Mouse (Mus musculus) MEL (cell line): ENCODE results near the gene Auts2. TPM values are rescaled to one million over a fixed set of nuclear protein-coding genes. Genes with fewer than 3 reads are reported as not detected.

Source experiments
- DNase-seq: peaks from one replicate; pipeline ENCODE4 v3.0.0; 2011; ENCODE audit warnings: low read depth, low spot score
- H3K27ac ChIP-seq: 2 replicates; pipeline ENCODE4 v1.5.1; 2012; ENCODE audit warnings: low read depth, mild to moderate bottlenecking, control low read depth, low read length, moderate library complexity; ENCODE audit not compliant: control insufficient read depth
- H3K27me3 ChIP-seq, 2 experiments: fragments of 150-350 bp in 1 of 2; sonication (generic) in 1 of 2; 2 replicates each; pipeline ENCODE4 v1.6.1; 2012; ENCODE audit warnings: low read length in 2 of 2, mild to moderate bottlenecking in 2 of 2, improper control_type of control experiment in 1 of 2, moderate library complexity in 1 of 2; ENCODE audit not compliant: insufficient read depth in 2 of 2, control insufficient read depth in 1 of 2
- H3K36me3 ChIP-seq, 2 experiments: 2 replicates each; pipeline ENCODE4 v1.6.1; 2012 to 2014; ENCODE audit warnings: low read length in 2 of 2, improper control_type of control experiment in 1 of 2, inconsistent platforms in 1 of 2, mild to moderate bottlenecking in 1 of 2; ENCODE audit not compliant: insufficient read depth in 2 of 2, control insufficient read depth in 1 of 2
- H3K4me1 ChIP-seq, 2 experiments: fragments of 150-350 bp in 1 of 2; sonication (generic) in 1 of 2; 2 replicates each; pipeline ENCODE4 v1.6.1; 2012; ENCODE audit warnings: low read length in 2 of 2, improper control_type of control experiment in 1 of 2, mild to moderate bottlenecking in 1 of 2; ENCODE audit not compliant: insufficient read depth in 2 of 2, control insufficient read depth in 1 of 2
- H3K4me3 ChIP-seq, 2 experiments: fragments of 150-350 bp in 1 of 2; sonication (generic) in 1 of 2; 2 replicates each; pipeline ENCODE4 v1.5.1; 2012; ENCODE audit warnings: low read depth in 2 of 2, low read length in 2 of 2, mild to moderate bottlenecking in 2 of 2, moderate library complexity in 2 of 2, control low read depth in 1 of 2, improper control_type of control experiment in 1 of 2; ENCODE audit not compliant: control insufficient read depth in 1 of 2, insufficient read depth in 1 of 2
- H3K79me2 ChIP-seq: 2 replicates; pipeline ENCODE4 v1.6.1; 2012; ENCODE audit warnings: mild to moderate bottlenecking, low read length, moderate library complexity; ENCODE audit not compliant: control insufficient read depth, poor library complexity, insufficient read depth
- H3K9ac ChIP-seq: 2 replicates; pipeline ENCODE4 v1.6.1; 2012; ENCODE audit warnings: low read depth, mild to moderate bottlenecking, control low read depth, low read length, moderate library complexity; ENCODE audit not compliant: control insufficient read depth, poor library complexity, severe bottlenecking
- H3K9me3 ChIP-seq: fragments of 150-350 bp; sonication (generic); replicated peaks from 2 replicates; pipeline ENCODE4 v1.6.1; 2012; ENCODE audit warnings: mild to moderate bottlenecking, low read length, improper control_type of control experiment, moderate library complexity; ENCODE audit not compliant: insufficient read depth
- BHLHE40 ChIP-seq: IDR thresholded peaks from 2 replicates; pipeline ENCODE4 v1.6.1; 2012; ENCODE audit warnings: low read depth, mild to moderate bottlenecking, inconsistent platforms, low read length, improper control_type of control experiment, borderline replicate concordance
- CHD1 ChIP-seq: IDR thresholded peaks from 2 replicates; pipeline ENCODE4 v1.6.1; 2012; ENCODE audit warnings: low read depth, mild to moderate bottlenecking, inconsistent platforms, low read length, improper control_type of control experiment
- CHD2 ChIP-seq: IDR thresholded peaks from 2 replicates; pipeline ENCODE4 v1.6.1; 2011; ENCODE audit warnings: low read length, improper control_type of control experiment
- CTCF ChIP-seq, 3 experiments: IDR thresholded peaks in 2 of 3; conservative IDR thresholded peaks in 1 of 3; 2 replicates each; pipeline ENCODE4 v1.5.1; 2011 to 2012; ENCODE audit warnings: low read length in 3 of 3, low read depth in 2 of 3, mild to moderate bottlenecking in 2 of 3, improper control_type of control experiment in 1 of 3, inconsistent platforms in 1 of 3, mixed read lengths in 1 of 3, moderate library complexity in 1 of 3; ENCODE audit not compliant: control insufficient read depth in 1 of 3, insufficient read depth in 1 of 3, poor library complexity in 1 of 3, severe bottlenecking in 1 of 3
- E2F4 ChIP-seq: IDR thresholded peaks from 2 replicates; pipeline ENCODE4 v1.6.1; 2011; ENCODE audit warnings: low read depth, low read length, improper control_type of control experiment, borderline replicate concordance
- ELF1 ChIP-seq: IDR thresholded peaks from 2 replicates; pipeline ENCODE4 v1.6.1; 2014; ENCODE audit warnings: low read depth, mild to moderate bottlenecking, inconsistent platforms, low read length, improper control_type of control experiment, moderate library complexity
- ETS1 ChIP-seq: IDR thresholded peaks from 2 replicates; pipeline ENCODE4 v1.6.1; 2012; ENCODE audit warnings: low read depth, mild to moderate bottlenecking, inconsistent platforms, low read length, improper control_type of control experiment, moderate library complexity
- GATA1 ChIP-seq: IDR thresholded peaks from 2 replicates; pipeline ENCODE4 v1.6.1; 2011; ENCODE audit warnings: low read depth, low read length, improper control_type of control experiment
- JUND ChIP-seq: IDR thresholded peaks from 2 replicates; pipeline ENCODE4 v1.6.1; 2011; ENCODE audit warnings: low read depth, mild to moderate bottlenecking, improper control_type of control experiment, low read length
- MEF2A ChIP-seq: IDR thresholded peaks from 2 replicates; pipeline ENCODE4 v1.6.1; 2014; ENCODE audit warnings: low read depth, mild to moderate bottlenecking, inconsistent platforms, low read length, improper control_type of control experiment; ENCODE audit not compliant: poor library complexity, insufficient replicate concordance, severe bottlenecking; ENCODE audit errors: extremely low read depth
- MYB ChIP-seq: IDR thresholded peaks from 2 replicates; pipeline ENCODE4 v1.6.1; 2011; ENCODE audit warnings: mild to moderate bottlenecking, low read depth, low read length, improper control_type of control experiment
- NELFE ChIP-seq: IDR thresholded peaks from 2 replicates; pipeline ENCODE4 v1.6.1; 2011; ENCODE audit warnings: low read depth, low read length, improper control_type of control experiment
- POLR2A ChIP-seq, 2 experiments: IDR thresholded peaks; 2 replicates each; pipeline ENCODE4 v1.6.1; 2011 to 2012; ENCODE audit warnings: low read length in 2 of 2, mild to moderate bottlenecking in 2 of 2, control low read depth in 1 of 2, improper control_type of control experiment in 1 of 2, low read depth in 1 of 2, moderate library complexity in 1 of 2; ENCODE audit not compliant: control insufficient read depth in 1 of 2, insufficient read depth in 1 of 2, poor library complexity in 1 of 2
- POLR2AphosphoS2 ChIP-seq: IDR thresholded peaks from 2 replicates; pipeline ENCODE4 v1.6.1; 2011; ENCODE audit warnings: low read length, improper control_type of control experiment
- POLR2AphosphoS5 ChIP-seq: IDR thresholded peaks from 2 replicates; pipeline ENCODE4 v1.6.1; 2012; ENCODE audit warnings: low read depth, borderline replicate concordance, mild to moderate bottlenecking, inconsistent platforms, low read length, moderate library complexity, mixed read lengths
- RAD21 ChIP-seq: IDR thresholded peaks from 2 replicates; pipeline ENCODE4 v1.6.1; 2011; ENCODE audit warnings: mild to moderate bottlenecking, low read depth, low read length, improper control_type of control experiment
- RCOR1 ChIP-seq: IDR thresholded peaks from 2 replicates; pipeline ENCODE4 v1.6.1; 2012; ENCODE audit warnings: low read depth, mild to moderate bottlenecking, inconsistent platforms, low read length, improper control_type of control experiment
- SIN3A ChIP-seq: IDR thresholded peaks from 2 replicates; pipeline ENCODE4 v1.6.1; 2012; ENCODE audit warnings: low read length, improper control_type of control experiment, inconsistent platforms
- TAL1 ChIP-seq: IDR thresholded peaks from 2 replicates; pipeline ENCODE4 v1.6.1; 2012; ENCODE audit warnings: mild to moderate bottlenecking, inconsistent platforms, low read length, moderate library complexity, mixed read lengths
- TBP ChIP-seq: IDR thresholded peaks from 2 replicates; pipeline ENCODE4 v1.8.0; 2011; ENCODE audit warnings: low read depth, low read length, improper control_type of control experiment
- UBTF ChIP-seq: IDR thresholded peaks from 2 replicates; pipeline ENCODE4 v1.6.1; 2012; ENCODE audit warnings: low read depth, mild to moderate bottlenecking, inconsistent platforms, low read length, improper control_type of control experiment, moderate library complexity, borderline replicate concordance; ENCODE audit not compliant: insufficient read depth
- USF1 ChIP-seq: IDR thresholded peaks from 2 replicates; pipeline ENCODE4 v1.6.1; 2014; ENCODE audit warnings: low read depth, mild to moderate bottlenecking, inconsistent platforms, low read length, improper control_type of control experiment, moderate library complexity
- ZMIZ1 ChIP-seq: IDR thresholded peaks from 2 replicates; pipeline ENCODE4 v1.6.1; 2012; ENCODE audit warnings: low read depth, mild to moderate bottlenecking, inconsistent platforms, low read length, improper control_type of control experiment, moderate library complexity
- polyA plus RNA-seq, 2 experiments: library from polyadenylated mRNA; stranded (reverse) in 1 of 2; unstranded in 1 of 2; fragments of >175 nt in 1 of 2; fragments of >200 nt in 1 of 2; gene quantifications; 2 replicates each; pipeline versions ENCODE4 v1.2.1 to v1.2.4; 2012; ENCODE audit warnings: low replicate concordance in 2 of 2, low read depth in 1 of 2; ENCODE audit not compliant: insufficient read length in 2 of 2, insufficient read depth in 1 of 2, missing spikeins in 1 of 2
- total RNA-seq: library from RNA; depleted of rRNA; stranded (reverse); fragments of 300-350 nt; gene quantifications from 2 replicates; pipeline ENCODE4 v1.2.3, GENCODE M21; 2012

Gene Auts2
- total and polyA plus RNA-seq, 3 experiments: not detected

- Histone ChIP-seq H3K4me3 (no peak overlapping the region), H3K9me3 (no peaks in the 10 kb centered on the region), H3K4me1 (no peaks in the 10 kb centered on the region), H3K27ac (no peak overlapping the region), H3K9ac (no peak overlapping the region), H3K36me3 (no peaks in the 10 kb centered on the region), H3K27me3 (no peaks in the 10 kb centered on the region), H3K79me2 (no peaks in the 10 kb centered on the region)
- no peak for TF ChIP-seq POLR2AphosphoS5
- TF ChIP-seq POLR2AphosphoS2: no peak
- no peak for TF ChIP-seq CHD2
- TF ChIP-seq GATA1: no peak
- no peak for TF ChIP-seq ETS1
- TF ChIP-seq RCOR1: no peak
- TF ChIP-seq TAL1: no peak
- TF ChIP-seq CHD1: no peak
- TF ChIP-seq MYB: no peak
- TF ChIP-seq MEF2A: no peak
- no peak for TF ChIP-seq USF1
- no peak for TF ChIP-seq POLR2A (IDR thresholded peaks at IDR 0.05; ENCODE audit: control insufficient read depth in 1 of 2, insufficient read depth in 1 of 2, low read depth in 1 of 2, low read length in 2 of 2, poor library complexity in 1 of 2)
- TF ChIP-seq JUND: no peak
- DNase-seq: no peak
Measured at GRCm38 (mm10) chr5:131956090-131956489, 587.1 kb downstream of the Auts2 start.

DNA sequence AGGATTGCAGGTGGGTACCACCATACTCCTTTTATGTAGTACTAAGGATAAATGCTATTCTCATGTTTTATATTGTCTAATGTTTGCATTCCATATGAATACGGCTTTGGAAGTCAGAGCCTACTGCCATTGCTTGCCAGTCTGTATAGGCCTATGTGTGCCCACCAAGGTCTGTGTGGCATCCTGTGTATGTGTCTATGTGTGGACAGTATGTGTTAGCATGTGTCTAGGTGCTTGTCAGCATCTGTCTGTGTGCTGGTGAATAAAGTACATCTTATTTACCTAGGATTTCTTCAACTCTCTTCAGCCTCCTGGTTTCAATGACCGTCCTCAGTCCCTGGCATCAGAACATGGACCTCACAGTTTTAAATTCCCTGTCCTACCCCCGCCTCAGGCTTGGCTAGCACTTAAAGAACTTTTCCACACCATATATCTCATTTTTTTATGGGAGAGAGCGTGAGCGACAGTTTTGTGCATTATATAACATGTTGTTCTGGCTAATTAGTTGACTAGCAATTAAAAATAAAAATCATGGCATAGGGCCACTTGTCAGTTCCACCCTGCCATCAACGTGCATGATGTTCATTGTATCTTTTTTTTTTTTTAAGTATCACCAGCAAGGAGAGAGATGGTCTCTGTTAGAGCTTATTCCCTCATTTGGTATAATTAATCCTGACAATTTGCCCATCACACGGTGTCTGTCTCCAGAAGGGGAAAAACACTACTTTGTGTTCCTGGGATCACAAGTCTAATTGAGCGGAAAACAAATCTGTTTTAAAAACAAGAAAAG is 587.7 kb downstream of the Auts2 start:
- Histone ChIP-seq H3K4me1 (no peaks in the 10 kb centered on the region), H3K9me3 (no peaks in the 10 kb centered on the region)
- TF ChIP-seq TAL1: no peak
- TF ChIP-seq ELF1: no peak
- no peak for TF ChIP-seq JUND
- TF ChIP-seq NELFE: no peak
- TF ChIP-seq BHLHE40: no peak
- TF ChIP-seq CHD2: no peak
- no peak for TF ChIP-seq POLR2AphosphoS5
- TF ChIP-seq POLR2A (IDR thresholded peaks at IDR 0.05; ENCODE audit: control insufficient read depth in 1 of 2, insufficient read depth in 1 of 2, low read depth in 1 of 2, low read length in 2 of 2, poor library complexity in 1 of 2): no peak
- TF ChIP-seq CHD1: no peak
- no peak for TF ChIP-seq E2F4
- TF ChIP-seq RCOR1: no peak
- no peak for TF ChIP-seq UBTF
- TF ChIP-seq USF1: no peak
- no peak for TF ChIP-seq SIN3A
- no peak for TF ChIP-seq ZMIZ1
- TF ChIP-seq RAD21: no peak
- TF ChIP-seq TBP: no peak
- TF ChIP-seq CTCF (IDR thresholded peaks at IDR 0.05 in 2 of 3, conservative IDR thresholded peaks at IDR 0.05 in 1 of 3; ENCODE audit: control insufficient read depth in 1 of 3, insufficient read depth in 1 of 3, low read depth in 2 of 3, low read length in 3 of 3, poor library complexity in 1 of 3, severe bottlenecking in 1 of 3): no peak

More for the DNA sequence above, 587.7 kb downstream of the Auts2 start:
- Histone ChIP-seq H3K79me2 (no peaks in the 10 kb centered on the region), H3K9ac (no peak overlapping the region), H3K4me3 (no peak overlapping the region), H3K36me3 (no peaks in the 10 kb centered on the region), H3K27me3 (no peaks in the 10 kb centered on the region), H3K27ac (no peak overlapping the region)
- no peak for DNase-seq
